Mouse (Mus musculus): Measurements from ENCODE around the gene 1700013F07Rik.
"Not testable (repeated sequence)": the region's sequence is repeated elsewhere in the genome, so short reads cannot be mapped to it uniquely, and the experiment has no call there.

The 1700013F07Rik gene

DNA sequence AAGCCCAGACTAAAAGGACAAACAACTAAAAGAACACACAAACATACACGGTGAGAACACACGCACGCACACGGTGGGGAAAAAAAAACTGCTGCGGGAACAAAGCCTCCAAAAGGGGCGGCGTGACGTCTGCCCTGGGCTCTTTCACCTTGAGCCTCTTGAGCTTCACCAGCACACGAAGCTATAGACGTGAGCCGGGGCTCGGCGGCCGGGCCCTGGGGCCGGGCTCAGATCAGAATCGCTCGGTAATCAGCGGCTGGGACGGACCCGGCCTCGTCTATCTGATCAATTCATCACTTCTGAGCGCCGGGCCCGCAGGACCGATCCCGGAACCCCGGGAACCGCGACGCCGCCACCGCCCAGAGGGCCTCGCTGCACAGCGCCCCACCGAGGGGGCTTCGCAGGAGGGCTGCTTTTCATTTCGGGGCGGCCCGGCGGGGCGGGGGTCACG, 20.2 kb downstream of the 1700013F07Rik start:
- peak; percentile 74 for DNase-seq (ENCODE audit: low read depth)

GRCm38 (mm10) chr3:108554587-108555312, 20.8 kb downstream of the 1700013F07Rik start:
- peak; percentile 97 for DNase-seq (ENCODE audit: low read depth)

- no peak for DNase-seq (ENCODE audit: low read depth)
Observed at GRCm38 (mm10) chr3:108557888-108558287, 23.9 kb downstream of the 1700013F07Rik start.

GRCm38 (mm10) chr3:108562133-108562730, 28.3 kb downstream of the 1700013F07Rik start, which contains the start of gene Tmem167b:
TSS of gene Tmem167b (minus strand) at chr3:108562466.
- DNase-seq (ENCODE audit: low read depth): peak; percentile 98

- peak; percentile 79 for DNase-seq (ENCODE audit: low read depth)
Observed at GRCm38 (mm10) chr3:108562777-108563271, 28.9 kb downstream of the 1700013F07Rik start.

DNA sequence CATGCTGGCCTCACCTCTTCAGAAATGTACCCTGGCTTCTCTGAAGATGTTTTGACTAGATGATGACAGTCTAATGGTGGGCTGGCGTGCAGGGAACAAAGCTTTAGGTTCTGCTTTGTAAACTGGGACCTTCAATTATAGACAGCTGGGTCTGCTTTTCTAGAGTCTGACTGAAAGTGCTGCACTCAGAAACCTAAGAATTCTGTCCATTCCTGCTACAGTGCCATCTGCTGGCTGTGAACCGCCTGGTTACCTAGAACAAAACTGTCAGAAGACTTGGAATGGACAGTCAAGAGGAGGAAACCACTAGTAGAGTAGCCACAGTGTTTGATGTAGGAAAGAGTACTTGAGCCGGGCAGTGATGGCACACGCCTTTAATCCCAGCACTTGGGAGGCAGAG, 29.4 kb downstream of the 1700013F07Rik start:
- DNase-seq (ENCODE audit: low read depth): peak; percentile 89

DNA sequence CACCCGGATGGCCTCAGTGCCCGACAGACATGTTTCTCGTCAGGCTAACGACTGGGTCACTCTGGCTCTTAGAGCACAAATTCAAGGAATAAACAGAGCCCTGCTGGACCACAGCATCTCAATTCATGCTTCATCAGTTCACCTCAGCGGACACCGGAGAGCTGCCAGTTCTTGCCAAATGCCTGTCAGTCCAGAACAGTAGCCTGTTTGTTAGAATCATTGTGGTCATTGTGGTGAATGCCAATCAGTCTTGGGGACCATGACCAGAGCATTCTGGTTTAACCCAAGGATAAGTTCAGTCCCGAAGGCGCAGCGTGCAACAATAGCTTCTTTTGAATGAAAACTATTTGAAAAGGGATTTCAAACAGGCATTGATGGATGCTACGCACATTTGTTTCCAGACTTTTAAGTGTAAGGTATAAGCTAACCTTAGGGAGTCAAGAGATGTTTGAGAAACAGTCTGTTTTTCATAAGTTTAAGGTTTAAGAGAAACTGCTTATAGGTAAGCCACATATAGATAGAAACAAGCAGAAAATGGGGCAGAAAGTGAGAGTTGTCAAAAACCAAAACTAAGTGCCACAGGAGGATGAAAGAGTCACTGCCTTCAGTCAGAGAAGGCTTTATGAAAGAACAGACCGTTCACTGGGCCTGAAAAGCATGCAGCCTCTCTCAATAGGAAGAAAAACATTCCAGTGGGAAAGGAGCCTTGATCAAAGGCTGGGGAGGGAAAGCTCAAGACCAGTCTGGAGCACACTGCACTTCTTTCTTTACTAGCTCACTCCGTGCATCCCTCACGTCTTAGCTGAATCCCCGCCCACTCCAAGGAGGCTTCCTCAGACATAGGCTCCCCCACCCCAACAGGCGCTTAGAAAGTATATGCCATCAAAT, 34.3 kb downstream of the 1700013F07Rik start:
- DNase-seq (ENCODE audit: low read depth): no peak

DNA sequence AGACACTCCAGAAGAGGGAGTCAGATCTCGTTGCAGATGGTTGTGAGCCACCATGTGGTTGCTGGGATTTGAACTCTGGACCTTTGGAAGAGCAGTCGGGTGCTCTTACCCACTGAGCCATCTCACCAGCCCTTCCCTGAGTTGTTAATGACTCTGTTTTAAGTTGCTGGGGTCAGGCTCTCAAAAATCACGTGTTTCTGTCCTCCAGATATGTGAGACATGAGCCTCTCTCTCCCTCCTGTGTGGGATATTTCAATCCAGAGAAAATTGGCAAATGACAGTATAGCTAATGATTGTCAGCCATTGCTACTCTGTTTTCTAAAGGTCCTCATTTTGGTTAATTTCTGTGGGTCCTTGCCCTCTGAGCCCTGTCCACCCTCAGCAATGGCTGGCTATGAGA, 35.7 kb downstream of the 1700013F07Rik start:
- DNase-seq (ENCODE audit: low read depth): not testable (repeated sequence)

GRCm38 (mm10) chr3:108570813-108571212, 36.9 kb downstream of the 1700013F07Rik start:
- DNase-seq (ENCODE audit: low read depth): no peak

DNA sequence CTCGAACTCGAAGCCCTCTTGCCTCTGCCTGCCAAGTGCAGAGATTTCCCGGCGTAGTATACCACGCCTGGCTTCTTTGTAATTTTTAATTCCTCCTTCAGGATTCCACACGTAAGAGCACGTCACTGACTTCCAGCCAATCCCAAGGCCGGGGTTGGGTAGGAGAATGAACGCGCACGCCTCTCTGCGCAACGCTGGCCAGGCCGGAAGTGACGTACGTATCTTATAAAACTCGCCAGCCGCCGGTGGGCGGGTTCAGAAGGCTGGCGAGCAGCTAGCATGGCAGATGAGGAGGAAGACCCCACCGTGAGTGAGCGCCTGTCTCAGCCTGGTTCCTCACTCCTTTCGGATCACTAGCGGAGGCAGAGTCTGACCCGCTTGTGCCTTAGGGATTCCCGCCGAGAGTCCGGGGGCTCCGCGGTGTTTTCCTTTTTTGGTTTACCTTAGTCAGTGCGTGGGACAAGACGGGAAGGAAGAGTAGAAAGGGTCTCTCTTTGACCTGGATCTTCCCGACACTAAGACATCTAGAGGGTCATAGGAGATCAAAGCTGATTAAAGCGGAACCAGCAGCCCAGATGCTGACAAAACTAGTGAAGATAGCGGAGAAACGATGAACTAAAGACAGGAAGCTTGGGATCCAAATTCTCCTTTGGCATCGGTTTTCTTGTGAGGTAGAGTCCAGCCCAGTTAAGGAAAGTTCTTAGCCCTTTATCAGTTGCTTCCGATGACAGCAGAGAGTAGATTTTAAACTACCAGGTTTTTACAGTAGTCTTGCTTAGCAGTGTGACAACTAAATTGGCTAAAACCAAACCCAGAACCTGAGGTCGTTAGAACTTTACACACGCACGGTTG, 37.7 kb downstream of the 1700013F07Rik start, which contains the start of gene Taf13:
Gene Taf13, plus strand, starts transcription at position 256 of the 852 bp plus-strand sequence.
- DNase-seq (ENCODE audit: low read depth): peak; percentile 98

DNA sequence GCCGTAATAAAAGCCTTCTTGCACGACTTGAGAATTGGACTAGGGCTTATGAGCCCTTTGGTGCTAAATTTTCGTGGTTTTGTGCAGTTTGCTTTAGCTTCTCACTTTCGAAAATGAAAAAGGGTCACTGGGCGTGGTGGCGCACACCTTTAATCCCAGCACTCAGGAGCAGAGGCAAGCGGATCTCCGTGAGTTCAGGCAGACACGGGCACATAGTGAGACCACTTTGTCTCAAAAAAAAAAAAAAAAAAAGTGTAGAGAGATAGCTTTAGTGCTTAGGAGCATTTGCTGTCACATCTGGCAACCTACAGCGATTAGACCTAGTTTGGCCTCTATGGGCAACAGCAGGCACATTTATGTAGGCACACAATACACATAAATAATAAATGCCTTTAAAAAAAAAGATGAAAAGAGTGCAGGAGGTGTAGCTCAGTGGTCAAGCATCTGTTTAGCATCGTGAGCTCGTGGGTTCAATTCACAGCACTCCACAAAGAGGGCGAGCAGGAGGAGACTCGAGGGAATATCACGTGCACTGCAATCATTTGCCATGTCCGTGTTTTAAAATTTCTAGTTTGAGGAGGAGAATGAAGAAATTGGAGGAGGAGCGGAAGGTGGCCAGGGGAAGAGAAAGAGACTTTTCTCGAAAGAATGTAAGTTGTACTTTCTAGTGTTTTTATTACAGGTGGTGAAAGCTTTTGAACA, 38.5 kb downstream of the 1700013F07Rik start:
- no peak for DNase-seq (ENCODE audit: low read depth)

- no peak for DNase-seq (ENCODE audit: low read depth)
Observed at GRCm38 (mm10) chr3:108574018-108574417, 40.1 kb downstream of the 1700013F07Rik start.

- no peak for DNase-seq (ENCODE audit: low read depth)
Observed at GRCm38 (mm10) chr3:108584580-108584979, 50.6 kb downstream of the 1700013F07Rik start.

GRCm38 (mm10) chr3:108588446-108588845, 54.5 kb downstream of the 1700013F07Rik start:
- DNase-seq (ENCODE audit: low read depth): no peak

DNA sequence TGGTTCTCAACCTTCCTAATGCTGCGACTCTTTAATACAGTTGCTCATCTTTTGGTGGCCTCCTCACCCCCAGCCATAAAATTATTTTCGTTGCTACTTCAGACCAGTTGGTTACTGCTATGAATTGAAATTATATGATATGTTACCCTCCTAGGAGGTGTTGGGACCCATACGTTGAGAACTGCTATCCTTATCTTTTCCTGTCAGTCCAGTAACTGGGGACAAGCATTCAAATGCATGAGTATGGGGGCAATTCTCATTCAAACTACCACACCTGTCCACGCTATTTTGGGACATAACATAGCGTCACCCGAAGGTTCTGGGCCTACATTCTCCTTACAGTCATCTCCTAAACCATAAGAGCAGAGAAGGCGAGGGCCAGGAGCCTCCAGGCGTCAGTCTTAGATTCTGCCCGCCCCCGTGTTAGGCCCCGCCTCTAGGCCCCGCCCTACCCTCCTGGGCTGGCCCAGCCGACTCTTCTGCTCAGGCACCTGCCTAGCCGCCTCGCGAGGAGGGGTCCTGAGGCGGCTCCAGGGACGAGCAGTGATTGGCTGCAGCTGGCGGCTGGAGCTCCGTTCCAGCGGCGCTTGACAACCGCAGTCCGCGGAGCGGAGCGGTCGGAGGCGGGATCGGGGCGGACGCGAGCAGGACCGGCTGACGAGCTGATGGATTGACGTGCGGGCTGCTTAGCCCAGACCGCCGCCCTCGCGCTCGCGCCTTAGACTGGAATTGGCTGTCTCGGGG, 57.0 kb downstream of the 1700013F07Rik start, which contains the start of gene Wdr47:
Gene Wdr47, plus strand, starts transcription at position 494 of the 744 bp plus-strand sequence.
- peak; percentile 97 for DNase-seq (ENCODE audit: low read depth)

GRCm38 (mm10) chr3:108591530-108592522, 57.9 kb downstream of the 1700013F07Rik start:
- peak; percentile 23 for DNase-seq (ENCODE audit: low read depth)

Data from naive thymus-derived CD4-positive, alpha-beta T cell, adult 2 months (primary cell).